Mouse (Mus musculus) CH12.LX (cell line): ENCODE measurements around the gene Myl9.

Experiments used
- CTCF ChIP-seq, 2 experiments: IDR thresholded peaks in 1 of 2; conservative IDR thresholded peaks in 1 of 2; 2 replicates each; pipeline ENCODE4 v1.5.1; 2011 to 2012; ENCODE audit warnings: low read depth in 2 of 2, low read length in 2 of 2, improper control_type of control experiment in 1 of 2, inconsistent platforms in 1 of 2, mild to moderate bottlenecking in 1 of 2, moderate library complexity in 1 of 2
- EP300 ChIP-seq: IDR thresholded peaks from 2 replicates; pipeline ENCODE4 v1.6.1; 2011; ENCODE audit warnings: low read length, improper control_type of control experiment
- HCFC1 ChIP-seq: IDR thresholded peaks from 2 replicates; pipeline ENCODE4 v1.6.1; 2012; ENCODE audit warnings: low read depth, mild to moderate bottlenecking, inconsistent platforms, low read length, improper control_type of control experiment
- POLR2A ChIP-seq: IDR thresholded peaks from 2 replicates; pipeline ENCODE4 v1.6.1; 2011; ENCODE audit warnings: low read depth, mild to moderate bottlenecking, improper control_type of control experiment, low read length
- USF1 ChIP-seq: IDR thresholded peaks from 2 replicates; pipeline ENCODE4 v1.6.1; 2014; ENCODE audit warnings: low read depth, mild to moderate bottlenecking, inconsistent platforms, low read length, improper control_type of control experiment
- USF2 ChIP-seq: conservative IDR thresholded peaks from 2 replicates; pipeline ENCODE4 v1.6.1; 2011; ENCODE audit warnings: low read depth, low read length, improper control_type of control experiment

DNA sequence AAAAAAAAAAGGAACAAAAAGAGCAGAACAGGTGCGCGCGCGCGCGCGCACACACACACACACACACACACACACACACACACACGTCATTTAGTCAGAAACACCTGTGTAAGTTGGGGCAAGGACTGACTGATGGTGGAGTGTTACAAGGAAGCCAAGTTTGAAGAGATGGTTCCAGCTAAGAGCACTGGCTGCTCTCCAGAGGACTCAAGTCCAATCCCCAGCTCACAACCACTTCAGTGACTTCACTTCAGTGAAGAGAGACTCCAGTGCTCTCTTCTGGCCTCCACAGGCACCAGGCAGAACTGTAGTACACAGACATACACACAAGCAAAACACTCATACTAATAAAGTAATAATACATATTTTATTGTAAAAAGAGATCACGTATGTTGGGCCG, 35.5 kb downstream of the Myl9 start:
- TF ChIP-seq HCFC1 = no peak
- no peak for TF ChIP-seq EP300
- no peak for TF ChIP-seq USF1
- TF ChIP-seq CTCF (conservative IDR thresholded peaks at IDR 0.05 in 1 of 2, IDR thresholded peaks at IDR 0.05 in 1 of 2; ENCODE audit: low read depth in 2 of 2, low read length in 2 of 2) = no peak
- TF ChIP-seq POLR2A = no peak
- no peak for TF ChIP-seq USF2
